Mouse (Mus musculus): ENCODE results near the gene Kctd13.
A peak's percentile ranks its signal among the peaks of the same experiment; 100 is the strongest.
"Not testable (repeated sequence)": the region's sequence is repeated elsewhere in the genome, so short reads cannot be mapped to it uniquely, and the experiment has no call there.

The Kctd13 gene

DNA sequence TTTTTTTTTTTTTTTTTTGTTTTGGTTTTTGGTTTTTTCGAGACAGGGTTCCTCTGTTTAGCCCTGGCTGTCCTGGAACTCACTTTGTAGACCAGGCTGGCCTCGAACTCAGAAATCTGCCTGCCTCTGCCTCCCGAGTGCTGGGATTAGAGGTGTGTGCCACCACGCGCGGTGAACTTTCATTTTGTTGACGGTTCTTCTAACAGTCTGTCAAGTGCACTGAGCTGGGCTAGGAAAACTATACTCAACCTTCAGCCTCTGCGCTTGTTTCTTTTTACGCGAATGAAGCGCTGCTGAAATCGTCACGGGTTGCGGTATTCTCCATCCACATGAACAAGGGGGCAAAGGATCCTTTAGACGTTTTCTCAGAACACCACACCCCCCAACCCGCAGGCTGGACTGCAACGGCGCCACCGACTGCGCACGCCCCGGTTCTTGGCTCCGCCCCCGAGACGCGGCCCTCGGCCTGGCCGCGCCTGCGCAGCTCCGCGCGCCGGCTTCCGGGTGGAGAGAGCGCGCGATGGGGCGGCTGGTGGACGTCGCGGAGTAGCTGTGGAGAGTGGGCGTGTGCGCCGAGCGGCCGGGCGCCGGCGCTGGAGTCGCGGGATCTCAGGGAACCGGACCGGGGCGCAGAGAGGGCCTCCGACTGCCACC is at the start of gene Kctd13:
Gene Kctd13 (plus strand): TSS at position 496 of the 654 bp plus-strand sequence.
- peak; percentile 95 for DNase-seq (ENCODE audit: low read depth, low spot score)

DNA sequence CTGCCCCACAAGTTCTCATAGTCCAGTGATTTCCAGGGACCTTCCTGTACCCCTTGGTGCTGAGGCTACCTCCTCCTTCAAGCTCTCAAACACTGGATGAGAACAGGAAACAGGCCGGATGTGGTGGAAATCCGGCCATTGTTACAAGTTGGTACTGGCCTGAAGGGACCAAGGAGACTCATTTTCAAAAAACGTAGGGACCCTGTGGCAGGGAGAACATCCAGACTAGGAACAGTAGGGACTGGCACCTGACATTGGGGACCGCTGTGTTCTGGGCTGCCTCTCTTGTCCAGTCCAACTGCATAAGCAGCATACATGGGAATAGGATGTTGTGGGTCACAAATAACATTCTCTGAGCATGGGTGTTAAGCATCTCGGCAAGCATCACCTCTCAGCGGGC is 47.6 kb upstream of the Kctd13 start:
- DNase-seq (ENCODE audit: low read depth, low spot score) = no peak

DNA sequence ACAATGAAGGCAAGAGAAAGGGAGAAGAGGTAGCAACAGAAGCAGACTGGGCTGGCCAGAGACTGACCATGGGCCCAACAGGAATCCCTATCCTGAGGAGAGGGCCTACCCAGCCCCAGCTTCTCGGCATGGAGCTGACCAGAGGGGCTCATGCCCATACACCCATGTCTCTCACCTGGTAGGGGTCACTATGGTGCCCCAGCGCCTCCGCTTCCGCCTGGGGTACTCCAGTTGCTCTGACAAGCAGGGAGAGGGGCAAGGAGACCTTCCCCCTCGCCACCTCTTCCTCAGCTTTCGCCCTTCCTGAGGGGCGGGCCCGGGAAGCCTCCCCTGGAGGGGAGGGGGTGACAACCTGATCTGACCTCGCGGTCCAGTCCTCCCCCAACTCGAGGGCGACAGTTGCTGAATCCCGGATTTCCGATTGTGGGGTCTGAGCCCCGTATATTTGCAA is 44.9 kb upstream of the Kctd13 start:
- no peak for DNase-seq (ENCODE audit: low read depth, low spot score)

DNA sequence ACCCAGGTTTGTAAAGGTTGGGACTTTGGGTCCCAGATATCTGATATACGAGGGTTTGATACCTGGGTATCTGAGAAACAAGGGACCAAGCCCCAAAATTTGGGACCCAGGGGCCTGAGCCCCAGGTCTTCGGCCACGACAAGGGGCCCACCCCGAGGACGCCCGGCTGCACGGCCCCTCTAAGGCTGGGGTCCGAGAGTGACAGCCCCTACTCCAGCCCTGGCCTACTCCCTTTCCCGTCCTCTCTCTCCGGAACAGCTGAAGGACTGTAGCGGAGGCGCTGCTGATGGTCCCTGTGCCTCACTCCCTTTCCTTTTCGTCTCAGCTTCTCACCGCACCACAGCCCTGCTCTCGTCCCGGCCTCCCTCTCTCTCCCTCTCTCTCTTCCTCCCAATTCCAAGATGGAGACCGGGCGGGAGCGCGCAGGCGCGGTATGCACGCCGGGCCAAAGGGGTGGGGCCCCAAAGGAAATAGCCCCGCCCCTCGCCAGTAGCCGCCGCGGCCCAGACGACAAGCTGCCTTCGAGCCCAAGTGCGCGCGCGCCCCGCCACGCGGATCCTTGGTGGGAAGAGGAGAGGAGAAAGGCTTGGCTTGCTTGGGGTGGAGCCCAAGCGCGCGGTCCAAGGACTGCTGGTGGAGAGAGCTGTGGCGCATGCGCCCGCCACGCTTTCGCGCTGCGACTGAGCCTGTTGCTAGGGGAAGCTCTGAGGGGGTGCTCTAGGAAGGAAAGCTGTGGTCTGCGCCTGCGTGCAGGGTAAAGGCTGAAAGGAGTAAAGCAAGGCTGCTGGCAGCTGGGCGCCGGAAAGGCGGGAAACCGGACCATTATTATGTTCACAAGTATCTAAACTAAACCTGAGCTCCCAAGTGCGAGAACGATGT is 44.2 kb upstream of the Kctd13 start, which contains the start of gene Taok2:
Gene Taok2 (minus strand): TSS at position 418 of the 879 bp plus-strand sequence.
- DNase-seq (ENCODE audit: low read depth, low spot score) = peak; percentile 100

DNA sequence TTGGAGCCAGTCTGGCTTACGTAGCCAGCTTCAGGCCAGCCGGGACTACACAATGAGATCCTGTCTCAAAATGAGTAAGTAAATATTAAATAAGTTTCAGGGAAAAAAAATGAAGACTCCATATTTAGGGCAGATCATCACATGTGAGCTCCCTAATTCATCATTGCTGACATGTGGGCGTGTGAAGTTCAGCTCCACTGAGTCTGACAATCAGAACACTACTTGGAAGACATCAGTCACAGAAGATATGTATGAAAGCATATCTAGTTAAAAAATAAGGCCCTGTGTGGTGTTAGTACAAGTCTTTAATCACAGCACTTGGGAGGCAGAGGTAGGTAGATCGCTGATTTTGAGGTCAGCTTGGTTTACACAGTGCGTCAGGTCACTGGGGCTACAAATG is 41.4 kb upstream of the Kctd13 start:
- DNase-seq (ENCODE audit: low read depth, low spot score) = no peak

DNA sequence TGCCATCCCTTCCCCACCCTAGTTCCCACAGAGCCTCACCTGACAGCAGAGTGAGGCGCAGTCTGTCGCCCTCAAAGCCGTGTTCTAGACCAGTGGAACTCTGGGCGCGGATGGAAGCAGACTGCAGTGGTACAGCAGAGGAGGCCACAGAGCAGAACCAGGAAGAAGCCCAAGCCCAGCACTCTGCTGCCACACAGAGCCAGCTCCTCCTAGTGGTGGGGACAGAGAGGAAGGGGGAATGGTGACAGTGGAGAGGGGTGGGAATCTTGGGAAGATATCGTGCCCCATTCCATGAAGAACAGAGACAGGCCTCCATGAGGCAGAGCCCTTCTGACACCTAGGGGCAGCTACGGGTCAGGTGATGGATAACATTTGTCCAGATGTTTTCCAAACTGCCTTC is 39.8 kb upstream of the Kctd13 start:
- DNase-seq (ENCODE audit: low read depth, low spot score) = peak; percentile 63

DNA sequence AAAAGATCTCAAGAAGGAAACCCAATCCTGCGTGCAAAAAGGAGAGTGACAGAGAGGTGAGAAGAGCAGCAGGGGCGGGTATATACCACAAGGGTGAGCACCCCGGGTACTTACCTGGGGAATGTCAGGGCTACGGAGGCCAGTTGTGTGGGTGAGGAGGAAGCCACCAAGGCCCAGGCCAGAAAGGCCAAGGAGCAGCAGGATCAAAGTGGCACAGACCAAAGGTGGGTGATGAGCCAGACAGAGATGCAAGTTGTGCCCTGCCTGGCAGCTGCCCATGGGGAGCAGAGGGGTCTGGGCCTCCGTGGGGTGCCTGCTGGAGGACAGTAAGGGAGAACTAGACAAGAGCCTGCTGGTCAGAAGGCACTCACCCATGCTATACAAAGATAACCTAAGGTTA is 31.8 kb upstream of the Kctd13 start:
- DNase-seq (ENCODE audit: low read depth, low spot score) = no peak

DNA sequence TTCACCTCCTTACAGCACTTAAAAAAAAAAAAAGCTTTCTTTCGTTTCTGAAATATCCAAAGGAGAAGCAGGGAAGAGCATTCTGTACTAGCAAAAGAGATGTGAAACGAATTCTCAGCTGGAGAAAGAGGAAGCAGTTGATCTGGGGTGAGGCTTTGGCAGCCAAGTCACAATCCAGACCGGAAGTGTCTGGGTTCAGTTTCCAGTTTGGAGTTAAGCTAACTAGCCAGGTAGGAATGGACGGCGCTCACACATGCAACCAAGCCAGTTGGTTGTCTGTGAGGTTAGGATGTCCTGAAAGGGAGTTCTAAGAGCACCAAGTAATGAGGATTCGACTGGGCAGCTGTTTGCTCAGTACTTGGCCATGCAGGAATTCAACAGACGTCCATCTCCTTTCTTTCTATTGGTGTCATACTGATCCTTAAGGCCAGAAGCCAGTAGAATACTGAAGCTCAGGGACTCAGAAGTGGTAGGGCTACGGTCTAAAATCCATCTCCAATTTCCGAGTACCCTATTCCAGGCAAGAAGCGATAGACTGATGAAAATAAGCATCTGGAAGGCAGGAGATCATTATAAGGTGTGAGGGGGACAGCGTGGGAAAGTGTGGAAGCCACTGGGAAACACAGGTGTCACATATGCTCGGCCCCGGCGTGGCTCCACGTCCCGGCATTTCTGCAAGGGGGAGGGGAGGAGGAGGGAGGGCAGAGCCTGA is 31.1 kb upstream of the Kctd13 start:
- no peak for DNase-seq (ENCODE audit: low read depth, low spot score)

DNA sequence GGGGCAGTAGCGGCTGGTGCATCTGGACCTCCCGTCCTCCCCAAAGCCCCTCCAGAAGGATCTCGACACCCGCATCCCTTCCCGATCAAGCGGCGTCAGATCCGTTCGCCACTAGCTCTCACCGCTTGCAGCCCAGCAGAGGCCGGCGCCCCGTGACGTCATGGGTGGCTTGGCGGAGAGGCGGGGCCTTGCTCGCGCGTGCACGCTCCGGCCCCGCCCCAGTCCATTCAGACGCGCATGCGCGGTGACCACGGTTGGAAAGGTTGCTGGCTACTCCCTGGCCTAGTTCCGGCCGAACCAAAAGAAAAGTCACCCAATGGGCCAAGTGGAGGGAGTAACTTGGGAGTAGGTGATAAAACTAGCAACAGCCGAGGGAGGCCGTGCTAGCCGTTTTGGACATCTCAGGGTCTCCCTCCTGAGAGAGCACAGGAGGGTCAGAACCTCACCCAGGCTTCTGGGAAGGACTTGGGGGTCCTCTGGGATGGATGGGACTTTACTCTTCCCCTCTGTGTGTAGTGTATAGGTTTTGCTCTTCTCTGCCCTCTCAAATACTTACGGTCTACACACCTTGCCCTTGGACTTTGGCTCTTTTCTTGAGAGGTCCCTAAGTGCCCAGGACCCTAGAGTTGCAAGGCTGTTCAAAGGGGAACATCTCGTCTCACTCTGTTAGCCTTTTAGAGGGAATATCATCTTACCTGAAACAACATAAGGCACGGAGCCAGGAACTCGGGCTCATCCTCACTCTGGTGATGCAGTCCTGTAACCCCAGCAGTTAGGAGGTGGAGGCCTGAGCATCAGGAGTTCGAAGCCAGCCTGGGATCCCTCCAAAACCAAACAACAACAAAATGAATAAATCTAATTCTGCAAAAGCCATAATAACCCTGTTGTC is 30.3 kb upstream of the Kctd13 start:
- DNase-seq (ENCODE audit: low read depth, low spot score) = peak; percentile 95

DNA sequence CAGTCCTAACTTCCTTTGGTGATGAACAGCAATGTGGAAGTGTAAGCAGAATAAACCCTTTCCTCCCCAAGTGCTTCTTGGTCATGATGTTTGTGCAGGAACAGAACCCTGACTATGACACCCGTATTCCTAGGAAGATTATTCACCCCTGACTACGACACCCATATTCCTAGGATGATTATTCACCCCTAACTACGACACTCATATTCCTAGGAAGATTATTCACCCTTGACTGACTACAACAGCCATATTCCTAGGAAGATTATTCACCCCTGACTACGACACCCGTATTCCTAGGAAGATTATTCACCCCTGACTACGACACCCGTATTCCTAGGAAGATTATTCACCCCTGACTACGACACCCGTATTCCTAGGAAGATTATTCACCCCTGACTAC is 28.9 kb upstream of the Kctd13 start:
- not testable (repeated sequence) for DNase-seq (ENCODE audit: low read depth, low spot score)

DNA sequence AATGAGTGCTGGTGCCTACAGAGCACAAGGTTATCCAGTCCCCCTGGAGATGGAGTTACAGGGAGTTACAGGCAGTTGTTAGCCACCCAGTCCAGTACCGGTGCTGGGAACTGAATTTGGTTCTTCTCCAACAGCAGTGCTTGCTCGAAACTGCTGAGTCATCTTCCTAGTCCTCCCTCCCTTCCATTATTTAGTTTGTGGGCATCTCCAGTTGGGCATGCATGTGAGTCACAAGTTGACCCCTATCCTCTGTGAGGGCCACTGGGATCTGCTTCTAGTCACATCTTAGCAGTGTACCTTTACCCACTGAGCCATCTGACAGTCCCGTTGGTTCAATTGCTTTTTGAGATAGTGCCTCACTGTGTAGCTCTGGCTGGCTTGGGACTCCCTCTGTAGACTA is 23.1 kb upstream of the Kctd13 start:
- no peak for DNase-seq (ENCODE audit: low read depth, low spot score)

DNA sequence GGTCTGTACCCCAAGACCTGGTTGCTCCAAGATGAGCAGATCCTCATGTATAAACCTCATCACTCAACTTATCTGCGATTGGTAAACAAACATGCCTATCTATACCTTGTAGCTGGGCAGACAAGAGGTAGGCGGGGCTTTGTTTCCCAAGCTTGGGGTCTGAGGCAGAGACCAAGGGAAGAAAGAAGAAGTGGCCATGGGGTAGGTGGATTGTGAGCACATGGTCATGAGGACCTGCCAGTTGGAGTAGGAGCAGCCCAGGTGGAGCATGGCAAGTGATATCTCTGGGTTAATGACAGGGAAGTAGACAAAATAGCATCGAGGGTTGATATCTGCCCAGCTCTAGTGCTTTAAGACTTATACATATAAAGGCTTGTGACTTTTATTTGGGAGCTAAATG is 13.8 kb upstream of the Kctd13 start:
- no peak for DNase-seq (ENCODE audit: low read depth, low spot score)

DNA sequence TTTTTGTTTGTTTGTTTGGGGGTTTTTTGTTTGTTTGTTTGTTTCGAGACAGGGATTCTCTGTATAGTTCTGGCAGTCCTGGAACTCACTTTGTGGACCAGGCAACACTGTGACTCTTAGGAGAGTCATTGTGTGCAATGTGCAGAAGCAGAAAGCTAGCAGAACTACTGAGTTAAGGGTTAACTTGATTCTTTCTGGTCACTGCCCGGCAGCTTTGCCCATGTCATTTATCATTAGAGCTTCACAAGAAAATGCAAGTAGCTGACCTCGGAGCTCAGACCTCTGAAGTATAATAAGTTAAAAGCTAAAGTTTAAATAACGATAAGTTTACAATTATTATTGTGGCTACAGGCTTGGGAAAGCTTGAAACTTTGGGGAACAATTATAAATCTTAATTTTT is 10.3 kb upstream of the Kctd13 start:
- not testable (repeated sequence) for DNase-seq (ENCODE audit: low read depth, low spot score)

DNA sequence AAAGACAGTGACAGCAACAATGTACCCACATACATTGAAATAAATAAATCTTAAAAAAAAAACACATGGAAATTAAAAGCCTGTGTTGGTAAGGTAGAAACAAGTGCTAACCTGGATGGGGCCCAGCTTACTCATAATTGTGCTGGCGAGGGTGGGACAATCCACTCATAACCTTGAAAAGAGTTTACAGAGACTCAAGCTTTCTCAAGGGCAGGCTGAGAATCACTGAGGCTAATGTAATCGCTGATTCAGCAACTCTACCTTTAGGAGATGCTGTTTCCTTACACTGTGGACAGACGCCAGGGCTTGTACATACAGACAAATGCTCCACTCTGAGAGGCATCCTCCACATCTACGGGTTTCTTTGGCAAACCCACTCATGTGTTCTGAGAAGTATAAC is 8.7 kb upstream of the Kctd13 start:
- DNase-seq (ENCODE audit: low read depth, low spot score) = no peak

DNA sequence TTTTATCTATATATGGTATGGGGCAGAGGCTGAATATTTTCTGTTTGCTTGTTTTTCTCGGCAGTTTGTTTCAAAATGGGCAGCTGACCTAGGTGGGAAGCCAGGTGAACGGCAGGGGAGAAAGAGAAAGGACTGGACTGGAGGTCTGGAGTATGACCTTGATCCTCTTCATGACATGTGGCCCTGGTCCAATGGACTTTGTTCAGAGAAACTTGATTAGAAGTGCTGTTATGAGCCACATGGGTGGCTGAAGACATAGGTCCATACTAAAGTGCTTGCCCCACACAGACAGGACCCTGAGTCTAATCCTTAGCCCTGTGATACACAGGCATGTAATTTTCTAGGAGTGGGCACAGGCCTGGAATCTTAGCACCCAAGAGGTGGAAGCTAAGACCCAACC is 7.1 kb upstream of the Kctd13 start:
- DNase-seq (ENCODE audit: low read depth, low spot score) = no peak

DNA sequence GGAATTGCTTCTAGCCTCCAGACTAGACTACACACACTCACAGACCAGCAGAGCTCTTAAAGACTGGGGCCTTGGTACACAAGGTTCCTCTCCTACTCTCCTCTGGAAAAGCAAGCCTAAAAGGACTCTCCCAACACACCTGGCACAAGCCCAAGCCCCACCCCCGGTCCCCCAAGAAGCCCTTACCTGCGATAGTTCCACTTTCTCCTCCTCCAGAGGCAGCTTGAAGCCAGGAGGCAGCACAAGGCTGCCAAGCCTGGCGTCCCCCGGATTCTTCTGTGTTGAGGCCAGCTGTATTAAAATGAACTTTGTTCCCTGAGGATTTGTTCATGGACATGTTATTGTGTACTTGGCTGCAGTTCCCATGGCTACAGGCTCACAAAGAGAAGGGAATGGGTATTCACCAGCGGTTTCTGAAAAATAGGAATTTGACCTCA is 6.0 kb upstream of the Kctd13 start, which contains the start of gene Tmem219:
Gene Tmem219 (minus strand): TSS at position 294 of the 437 bp plus-strand sequence.
- DNase-seq (ENCODE audit: low read depth, low spot score) = no peak

DNA sequence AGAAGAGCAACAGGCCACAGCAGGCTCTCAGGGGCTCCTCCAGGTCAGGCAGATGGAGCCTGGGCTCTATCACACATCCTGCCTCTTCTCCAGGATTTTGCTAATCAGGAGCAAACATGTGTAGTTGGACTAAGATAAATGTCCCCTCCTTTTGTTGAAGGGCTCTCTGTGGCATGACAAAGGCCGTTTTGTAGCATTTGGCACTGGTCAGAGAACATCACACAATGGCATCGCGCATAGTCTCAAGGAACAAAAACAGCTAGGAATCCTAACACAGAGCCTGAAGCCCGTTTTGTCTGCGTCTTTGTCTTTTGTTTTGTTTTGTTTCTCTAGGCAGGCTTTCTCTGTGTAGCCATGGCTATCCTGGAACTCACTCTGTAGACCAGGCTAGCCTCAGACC is 4.7 kb upstream of the Kctd13 start:
- DNase-seq (ENCODE audit: low read depth, low spot score) = no peak

DNA sequence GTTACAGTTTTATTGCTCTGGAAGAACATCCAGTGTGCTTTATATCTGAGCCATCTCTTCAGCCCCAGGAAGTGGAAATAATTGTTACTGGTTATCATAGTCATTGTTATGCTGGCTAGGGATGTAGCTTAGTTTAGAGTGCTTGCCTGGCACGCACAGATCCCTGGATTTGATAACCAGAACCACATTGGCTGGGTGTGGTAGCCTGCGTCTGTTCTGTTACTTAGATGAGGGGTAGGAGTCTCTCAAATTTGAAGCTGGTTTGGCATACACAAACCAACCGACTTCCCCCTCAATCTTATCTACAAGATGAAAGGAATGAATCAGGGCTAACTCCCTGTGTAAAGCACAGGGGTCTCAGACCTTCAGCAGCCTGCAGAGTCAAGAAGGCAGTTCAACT is 2.4 kb upstream of the Kctd13 start:
- DNase-seq (ENCODE audit: low read depth, low spot score) = no peak

DNA sequence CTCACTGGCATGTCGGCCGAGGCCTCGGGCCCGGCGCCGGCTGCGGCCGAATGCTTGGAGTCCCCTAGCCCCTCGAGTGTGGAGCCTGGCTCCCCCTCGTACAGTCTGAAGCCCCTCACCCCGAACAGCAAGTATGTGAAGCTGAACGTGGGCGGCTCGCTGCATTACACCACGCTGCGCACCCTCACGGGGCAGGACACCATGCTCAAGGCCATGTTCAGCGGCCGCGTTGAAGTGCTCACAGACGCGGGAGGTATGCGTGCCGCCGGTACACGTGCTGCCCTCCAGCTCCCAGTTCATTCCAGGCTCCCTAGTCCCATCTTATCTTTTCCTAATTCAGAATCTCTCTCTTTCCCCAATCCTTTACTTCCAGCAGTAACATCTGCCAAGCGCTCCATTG is 367 bp downstream of the Kctd13 start:
- DNase-seq (ENCODE audit: low read depth, low spot score) = no peak

DNA sequence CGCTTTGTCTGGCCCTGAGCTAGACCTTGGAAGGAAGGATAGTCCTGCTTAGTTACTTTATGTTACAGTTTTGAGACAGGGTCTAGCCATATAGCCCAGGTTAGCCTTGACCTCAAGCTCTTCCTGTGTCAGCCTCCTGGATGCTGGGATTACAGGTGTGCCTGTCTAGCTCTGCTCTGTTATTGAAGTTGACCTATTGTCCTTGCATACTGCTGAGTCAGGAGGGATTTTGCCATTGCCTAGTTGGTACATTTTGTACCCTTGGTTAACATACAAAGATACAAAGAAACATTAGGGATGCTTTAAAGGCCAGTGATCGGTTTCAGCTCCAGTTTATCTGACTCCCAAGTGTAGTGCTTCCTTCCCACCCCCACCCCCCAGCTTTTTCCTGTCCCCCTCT is 4.0 kb downstream of the Kctd13 start:
- no peak for DNase-seq (ENCODE audit: low read depth, low spot score)

DNA sequence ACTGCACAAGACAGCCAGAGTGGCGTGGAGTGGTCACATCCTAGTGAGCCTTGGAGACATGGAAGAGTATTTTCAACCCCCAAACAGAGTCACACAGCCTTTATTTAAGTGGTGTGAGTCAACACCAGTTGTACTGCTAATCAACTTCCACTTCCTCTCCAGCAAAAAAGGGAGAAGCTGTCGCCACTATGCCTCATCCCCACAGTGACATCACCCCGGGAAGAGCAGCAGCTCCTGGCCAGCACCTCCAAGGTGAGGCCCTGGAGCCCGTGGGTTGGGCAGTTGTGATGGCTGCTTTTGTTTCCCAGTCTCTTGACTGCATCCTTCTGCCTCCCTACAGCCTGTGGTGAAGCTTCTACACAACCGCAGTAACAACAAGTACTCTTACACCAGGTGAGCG is 12.5 kb downstream of the Kctd13 start:
- DNase-seq (ENCODE audit: low read depth, low spot score) = no peak

Measured in ZHBTc4 (cell line).